Mouse (Mus musculus) forebrain, embryonic 14.5 days (tissue): Measurements from ENCODE around the gene AW822073. TPM values are rescaled to one million over a fixed set of nuclear protein-coding genes. Genes with fewer than 3 reads are reported as not detected.
"Not testable (repeated sequence)": the region's sequence is repeated elsewhere in the genome, so short reads cannot be mapped to it uniquely, and the experiment has no call there.

ENCODE experiments used
- ATAC-seq: fragments of 200-750 bp; cut with Nextera tagmentation; 2 replicates; pipeline ENCODE4 v1.8.0; 2017; ENCODE audit warnings: mild to moderate bottlenecking, moderate library complexity
- DNase-seq: peaks from one replicate; pipeline ENCODE4 v3.0.0-alpha.2; 2015; ENCODE audit warnings: low spot score
- H3K27ac ChIP-seq: fragments of 300-500 bp; sonication (generic); 2 replicates; pipeline ENCODE4 v1.5.1; 2014; ENCODE audit warnings: low read depth, mild to moderate bottlenecking, control low read depth, low read length, moderate library complexity
- H3K27me3 ChIP-seq: fragments of 300-500 bp; sonication (generic); replicated peaks from 2 replicates; pipeline ENCODE4 v1.6.1; 2014; ENCODE audit warnings: low read length, control low read depth, mixed read lengths; ENCODE audit not compliant: control insufficient read depth, insufficient read depth
- H3K36me3 ChIP-seq: fragments of 300-500 bp; sonication (generic); 2 replicates; pipeline ENCODE4 v1.6.1; 2014; ENCODE audit warnings: low read length, control low read depth; ENCODE audit not compliant: control insufficient read depth, insufficient read depth
- H3K4me1 ChIP-seq: fragments of 300-500 bp; sonication (generic); 2 replicates; pipeline ENCODE4 v1.6.1; 2014; ENCODE audit warnings: antibody characterized with exemption, low read length, control low read depth; ENCODE audit not compliant: control insufficient read depth, insufficient read depth
- H3K4me2 ChIP-seq: fragments of 300-500 bp; sonication (generic); 2 replicates; pipeline ENCODE4 v1.6.1; 2014; ENCODE audit warnings: mild to moderate bottlenecking, control low read depth, low read length
- H3K4me3 ChIP-seq: fragments of 300-500 bp; sonication (generic); 2 replicates; pipeline ENCODE4 v1.5.1; 2014; ENCODE audit warnings: low read depth, low read length, control low read depth
- H3K9ac ChIP-seq: fragments of 300-500 bp; sonication (generic); 2 replicates; pipeline ENCODE4 v1.6.1; 2014; ENCODE audit warnings: mild to moderate bottlenecking, low read length, control low read depth, moderate library complexity
- H3K9me3 ChIP-seq: fragments of 300-500 bp; sonication (generic); replicated peaks from 2 replicates; pipeline ENCODE4 v1.6.1; 2016; ENCODE audit warnings: low read length, control low read depth, mixed read lengths; ENCODE audit not compliant: control insufficient read depth
- WGBS: fragments of 180-500 bp; shearing (Covaris S2); extraction: QIAGEN DNeasy Blood & Tissue Kit; methylation state at CpG from one replicate; pipeline ENCODE4 v1.1.7; 2014; 5-methylcytosine and 5-hydroxymethylcytosine counted together
- polyA plus RNA-seq: library from polyadenylated mRNA; unstranded; fragments of >200 nt; fragmentation: Nextera tagmentation; extraction: Ambion mirVana; gene quantifications from 2 replicates; pipeline ENCODE4 v1.2.1, GENCODE M21; 2014

The AW822073 gene
- polyA plus RNA-seq, 1 experiment from 2014 or later, result not detected

DNA sequence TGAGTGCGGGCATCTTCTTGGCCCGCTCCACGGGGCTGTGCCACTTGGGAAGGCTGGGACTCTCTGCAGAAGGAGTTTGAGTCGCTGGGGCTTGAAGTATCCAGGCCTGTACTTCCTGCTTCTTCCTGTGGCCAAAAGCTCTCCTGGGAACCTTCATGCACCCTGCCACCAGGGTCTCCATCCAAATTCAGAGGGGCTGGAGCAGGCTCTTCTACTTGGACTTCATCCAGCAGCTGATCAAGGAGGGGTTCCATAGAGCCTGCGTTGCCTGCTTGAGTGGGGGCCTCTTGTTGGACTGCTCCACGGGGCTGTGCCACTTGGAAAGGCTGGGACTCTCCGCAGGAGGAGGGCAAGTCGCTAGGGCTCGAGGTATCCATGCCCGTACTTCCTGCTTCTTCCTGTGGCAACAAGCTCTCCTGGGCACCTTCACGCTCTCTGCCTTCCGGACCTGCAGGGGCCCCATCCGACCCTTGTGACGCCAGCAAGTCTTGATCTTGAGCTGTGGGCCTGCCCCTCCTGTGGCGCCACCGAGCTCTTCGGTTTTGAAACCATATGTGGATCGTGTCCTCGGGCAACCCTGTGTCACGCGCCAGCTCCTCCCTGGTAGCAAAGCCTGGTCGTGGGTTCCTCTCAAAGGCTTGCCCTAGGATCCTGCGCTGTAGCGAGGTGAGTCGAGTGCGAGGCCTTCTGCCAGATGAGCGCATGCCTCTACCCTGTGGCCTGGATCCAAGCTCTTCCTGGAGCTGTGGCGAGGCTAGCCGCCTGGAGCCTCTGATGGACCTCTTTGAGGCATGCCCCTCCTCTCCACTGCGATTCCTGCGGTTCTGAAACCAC is 541 bp downstream of the AW822073 start:
- 87% methylated on average over 27 of the region's 31 CpGs for WGBS
- H3K4me2 ChIP-seq, H3K4me1 ChIP-seq, H3K36me3 ChIP-seq, H3K9ac ChIP-seq, H3K4me3 ChIP-seq, H3K27ac ChIP-seq, H3K27me3 ChIP-seq, ATAC-seq, H3K9me3 ChIP-seq: not testable (repeated sequence)
- peak; percentile 17 for DNase-seq

DNA sequence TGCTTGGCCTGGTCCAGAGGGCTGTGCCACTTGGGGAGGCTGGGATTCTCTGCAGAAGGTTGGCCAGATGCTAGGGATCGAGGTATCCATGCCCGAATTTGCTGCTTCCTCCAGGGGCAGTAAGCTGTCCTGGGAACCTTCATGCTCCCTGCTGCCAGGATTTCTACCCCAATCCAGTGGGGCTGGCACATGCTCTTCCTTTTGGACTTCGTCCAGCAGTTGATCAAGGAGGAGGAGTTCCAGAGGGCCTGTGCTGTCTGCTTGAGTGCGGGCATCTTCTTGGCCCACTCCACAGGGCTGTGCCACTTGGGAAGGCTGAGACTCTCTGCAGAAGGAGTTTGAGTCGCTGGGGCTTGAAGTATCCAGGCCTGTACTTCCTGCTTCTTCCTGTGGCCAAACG is 1.6 kb downstream of the AW822073 start:
- not testable (repeated sequence) for DNase-seq, H3K27ac ChIP-seq, H3K4me2 ChIP-seq, ATAC-seq, H3K9me3 ChIP-seq, H3K4me1 ChIP-seq, H3K4me3 ChIP-seq, H3K27me3 ChIP-seq, H3K36me3 ChIP-seq, H3K9ac ChIP-seq
- 87% methylated on average over 3 of the region's 6 CpGs for WGBS

DNA sequence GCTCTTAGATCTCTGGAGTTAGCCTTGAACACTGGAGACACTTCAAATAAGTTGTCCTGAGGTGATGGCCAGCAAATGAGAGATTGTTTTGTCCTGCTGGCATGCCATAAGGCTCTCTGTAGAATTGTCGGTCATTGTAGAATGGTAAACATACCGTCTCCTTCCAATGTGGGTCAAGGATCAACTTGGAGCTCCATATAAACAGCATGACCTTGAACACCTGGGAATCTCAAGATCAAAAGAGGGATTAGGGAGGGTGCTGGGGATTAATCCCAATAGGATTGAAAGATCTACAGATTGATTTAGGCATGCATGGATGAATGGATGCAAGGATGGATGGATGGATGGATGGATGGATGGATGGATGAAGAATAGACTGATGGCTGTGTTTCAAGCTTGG is 3.2 kb downstream of the AW822073 start:
- H3K4me2 ChIP-seq, H3K4me1 ChIP-seq, ATAC-seq, H3K9ac ChIP-seq, H3K36me3 ChIP-seq, DNase-seq, H3K9me3 ChIP-seq, H3K4me3 ChIP-seq, H3K27ac ChIP-seq, H3K27me3 ChIP-seq: not testable (repeated sequence)
- WGBS, result 86% methylated on average over 2 of the region's 2 CpGs

DNA sequence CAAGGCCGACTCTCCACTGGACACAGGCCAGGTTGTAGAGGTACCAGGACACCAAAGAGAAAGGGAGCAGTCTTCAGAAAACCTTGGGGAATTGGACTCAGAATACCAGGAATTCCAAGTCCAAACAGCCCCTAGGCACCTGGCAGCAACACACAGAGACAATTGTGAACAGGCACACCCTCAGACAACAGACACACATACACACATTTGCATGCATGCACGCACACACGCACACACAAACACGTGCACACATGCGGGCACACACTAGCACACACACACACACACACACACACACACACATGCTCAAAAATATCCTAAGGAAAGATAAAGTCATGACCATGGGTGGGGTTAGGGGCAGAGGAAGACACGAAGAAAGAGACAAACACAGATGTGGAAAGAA is 4.0 kb downstream of the AW822073 start:
- Histone ChIP-seq H3K27me3 (no peaks in the 10 kb centered on the region), H3K4me2 (no peak overlapping the region), H3K9me3 (no peaks in the 10 kb centered on the region; the same call in 1 of the 2 replicates), H3K9ac (no peak overlapping the region), H3K4me1 (no peaks in the 10 kb centered on the region), H3K36me3 (no peaks in the 10 kb centered on the region), H3K27ac (no peak overlapping the region), H3K4me3 (no peak overlapping the region)
- WGBS, result 86% methylated on average over 6 of the region's 6 CpGs
- ATAC-seq (no peak), DNase-seq (no peak)

DNA sequence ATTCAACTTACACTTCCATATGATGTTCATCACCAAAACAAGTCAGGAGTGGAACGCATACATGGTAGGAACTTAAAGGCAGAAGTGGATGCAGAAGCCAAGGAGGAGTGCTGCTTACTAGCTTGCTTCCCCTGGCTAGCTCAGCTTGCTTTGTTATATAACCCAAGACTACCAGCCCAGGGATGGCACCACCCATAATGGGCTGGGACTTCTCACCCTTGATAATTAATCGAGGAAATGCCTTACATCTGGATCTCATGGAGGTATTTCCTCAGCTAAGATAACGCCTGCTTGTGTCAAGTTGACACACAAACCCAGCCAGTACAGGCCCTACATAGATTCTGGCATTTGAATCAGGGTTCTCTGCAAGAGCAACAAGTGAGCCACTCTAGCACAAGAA is 7.4 kb downstream of the AW822073 start:
- no peak overlapping the region for H3K4me2 ChIP-seq

DNA sequence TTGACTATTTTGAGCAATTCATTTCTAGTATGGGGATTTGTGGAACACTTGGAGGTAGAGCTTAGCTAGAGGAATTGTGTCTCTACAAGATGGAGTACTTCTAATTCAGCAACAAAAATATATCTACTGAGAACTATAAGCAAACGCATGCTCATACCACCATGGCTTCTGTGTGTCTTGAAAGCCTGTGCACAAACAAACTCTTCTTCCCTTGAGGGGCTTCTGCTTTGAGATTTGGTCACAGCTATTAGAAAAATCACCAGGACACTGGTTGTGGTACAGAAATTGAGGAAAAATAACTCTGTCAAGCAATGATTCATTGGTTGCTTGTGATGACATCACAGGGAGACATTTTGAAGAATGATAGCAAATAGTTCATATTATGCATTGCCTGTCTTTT is 9.4 kb downstream of the AW822073 start:
- H3K4me2 ChIP-seq, result no peak overlapping the region
- no peaks in the 10 kb centered on the region for H3K27me3 ChIP-seq
- H3K27ac ChIP-seq, result no peak overlapping the region
- no peak overlapping the region for H3K9ac ChIP-seq
- 87% methylated on average over 1 of the region's 1 CpGs for WGBS
- no peak for DNase-seq
- H3K4me1 ChIP-seq, result no peaks in the 10 kb centered on the region
- no peak overlapping the region for H3K4me3 ChIP-seq
- H3K9me3 ChIP-seq, result no peaks in the 10 kb centered on the region
- ATAC-seq, result no peak
- H3K36me3 ChIP-seq, result no peaks in the 10 kb centered on the region

More for the DNA sequence above, 7.4 kb downstream of the AW822073 start:
- Histone ChIP-seq H3K4me1 (no peaks in the 10 kb centered on the region), H3K27ac (no peak overlapping the region), H3K27me3 (no peaks in the 10 kb centered on the region), H3K36me3 (no peaks in the 10 kb centered on the region), H3K4me3 (no peak overlapping the region), H3K9ac (no peak overlapping the region), H3K9me3 (no peaks in the 10 kb centered on the region; the same call in 1 of the 2 replicates)
- 89% methylated on average over 3 of the region's 3 CpGs for WGBS
- DNase-seq (no peak), ATAC-seq (no peak)

DNA sequence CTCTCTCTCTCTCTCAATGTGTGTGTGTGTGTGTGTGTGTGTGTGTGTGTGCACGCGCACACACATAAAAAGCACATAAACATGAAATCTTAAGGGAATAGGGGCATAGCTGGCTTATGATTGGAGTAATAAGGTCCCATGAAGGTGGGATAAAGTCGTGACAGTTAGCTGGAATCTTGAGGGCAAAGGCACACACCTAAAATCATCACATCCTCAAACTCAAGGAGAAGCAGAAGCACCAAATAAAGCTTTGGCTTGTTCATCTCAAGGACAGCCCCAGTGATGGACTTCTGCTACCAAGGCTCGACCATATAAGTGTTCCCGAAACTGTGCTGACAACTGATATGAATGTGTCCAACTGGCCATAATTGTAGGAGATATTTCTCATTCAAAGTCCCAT is 9.8 kb downstream of the AW822073 start:
- Histone ChIP-seq H3K4me2 (no peak overlapping the region), H3K27ac (no peak overlapping the region), H3K9me3 (no peaks in the 10 kb centered on the region), H3K9ac (no peak overlapping the region), H3K4me1 (no peaks in the 10 kb centered on the region), H3K27me3 (no peaks in the 10 kb centered on the region), H3K36me3 (no peaks in the 10 kb centered on the region), H3K4me3 (no peak overlapping the region)
- 79% methylated on average over 5 of the region's 5 CpGs for WGBS
- ATAC-seq (no peak), DNase-seq (no peak)

DNA sequence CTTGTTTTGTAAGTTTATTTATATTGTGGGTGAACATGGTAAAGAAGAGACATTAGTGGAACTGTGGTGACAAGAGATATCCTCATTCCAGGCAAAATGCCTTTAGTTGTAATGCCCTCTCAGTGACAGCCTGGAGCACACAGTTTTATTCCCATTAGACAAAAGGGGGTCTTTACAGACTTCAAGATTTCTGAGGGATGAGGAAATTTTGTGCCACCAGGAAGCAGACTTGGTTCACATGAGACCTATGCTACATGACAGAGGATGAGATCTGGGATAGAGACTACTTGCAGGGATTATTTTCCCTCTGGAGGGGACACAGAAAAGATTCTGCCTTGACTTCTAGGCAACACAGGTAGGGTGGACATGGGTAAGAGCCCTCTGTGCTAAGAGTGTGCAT is 10.2 kb downstream of the AW822073 start:
- Histone ChIP-seq H3K9me3 (no peaks in the 10 kb centered on the region), H3K9ac (no peak overlapping the region), H3K4me2 (no peak overlapping the region), H3K27me3 (no peaks in the 10 kb centered on the region), H3K36me3 (no peaks in the 10 kb centered on the region), H3K4me3 (no peak overlapping the region), H3K4me1 (no peaks in the 10 kb centered on the region), H3K27ac (no peak overlapping the region)
- no peak for ATAC-seq
- no peak for DNase-seq

DNA sequence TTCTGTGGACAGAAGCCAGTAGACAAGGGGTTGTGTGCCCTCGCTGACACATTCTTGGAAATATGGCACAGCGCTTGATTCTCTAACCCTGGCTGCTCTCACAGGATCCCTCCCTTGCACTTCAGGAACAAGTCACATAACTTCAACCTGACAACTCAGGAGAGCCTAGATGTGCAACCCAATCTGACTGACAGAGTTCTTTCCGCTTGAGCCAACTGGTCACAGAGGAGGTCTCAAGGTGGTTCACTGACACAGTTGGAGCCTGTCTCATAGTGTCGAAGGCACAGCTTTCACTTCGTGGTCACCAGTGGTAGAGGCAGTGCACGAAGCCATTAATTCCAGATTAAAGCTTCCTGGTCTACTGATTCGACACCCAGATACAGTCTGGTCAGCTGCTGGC is 12.5 kb downstream of the AW822073 start:
- Histone ChIP-seq H3K27me3 (no peaks in the 10 kb centered on the region), H3K27ac (no peak overlapping the region), H3K36me3 (no peaks in the 10 kb centered on the region), H3K9ac (no peak overlapping the region), H3K4me3 (no peak overlapping the region), H3K4me2 (no peak overlapping the region), H3K4me1 (no peaks in the 10 kb centered on the region), H3K9me3 (0 out of 2 replicates have a peak, but pooled peaks cover 2% of the 10 kb centered on the region)
- no peak for DNase-seq
- 77% methylated on average over 7 of the region's 7 CpGs for WGBS
- ATAC-seq, result no peak
